Mouse (Mus musculus) myocyte (in vitro differentiated cells): Measurements from ENCODE around the gene Shd.

Source experiments
- E2F4 ChIP-seq: IDR thresholded peaks from one replicate; pipeline ENCODE4 v1.6.1; 2011; ENCODE audit warnings: mild to moderate bottlenecking, control low read depth, moderate library complexity; ENCODE audit not compliant: insufficient read depth
- MAX ChIP-seq: IDR thresholded peaks from one replicate; pipeline ENCODE4 v1.6.1; 2011; ENCODE audit warnings: low read depth, mild to moderate bottlenecking, control low read depth
- MYOD1 ChIP-seq, 3 experiments: IDR thresholded peaks; one replicate each; pipeline ENCODE4 v1.6.1; 2011; ENCODE audit warnings: control low read depth in 2 of 3, low read depth in 2 of 3, mild to moderate bottlenecking in 2 of 3, moderate library complexity in 1 of 3; ENCODE audit not compliant: insufficient read length in 2 of 3, control insufficient read depth in 1 of 3
- MYOG ChIP-seq, 3 experiments: IDR thresholded peaks; one replicate each; pipeline ENCODE4 v1.6.1; 2011; ENCODE audit warnings: control low read depth in 2 of 3, low read depth in 2 of 3, mild to moderate bottlenecking in 2 of 3; ENCODE audit not compliant: insufficient read length in 2 of 3, control insufficient read depth in 1 of 3, insufficient read depth in 1 of 3
- POLR2A ChIP-seq: IDR thresholded peaks from one replicate; pipeline ENCODE4 v1.6.1; 2011; ENCODE audit warnings: low read depth, mild to moderate bottlenecking, control low read depth, moderate library complexity; ENCODE audit not compliant: insufficient read length
- POLR2AphosphoS2 ChIP-seq: IDR thresholded peaks from one replicate; pipeline ENCODE4 v1.6.1; 2011; ENCODE audit warnings: low read depth, control low read depth; ENCODE audit not compliant: insufficient read length
- TCF12 ChIP-seq: IDR thresholded peaks from one replicate; pipeline ENCODE4 v1.6.1; 2011; ENCODE audit warnings: mild to moderate bottlenecking, control low read depth; ENCODE audit not compliant: poor library complexity, insufficient read depth, severe bottlenecking
- USF1 ChIP-seq: IDR thresholded peaks from one replicate; pipeline ENCODE4 v1.6.1; 2011; ENCODE audit warnings: low read depth, mild to moderate bottlenecking, control low read depth, moderate library complexity

- TF ChIP-seq POLR2A (no peak), E2F4 (no peak), MAX (no peak), MYOD1 (IDR thresholded peaks at IDR 0.05; ENCODE audit: control insufficient read depth in 1 of 3, insufficient read length in 2 of 3, low read depth in 2 of 3) (no peak), POLR2AphosphoS2 (no peak), TCF12 (no peak), USF1 (no peak), MYOG (IDR thresholded peaks at IDR 0.05; ENCODE audit: control insufficient read depth in 1 of 3, insufficient read depth in 1 of 3, insufficient read length in 2 of 3, low read depth in 2 of 3) (no peak)
Measured at GRCm38 (mm10) chr17:55961631-55962030, 8.6 kb upstream of the Shd start.
